In the genomic region with DNA sequence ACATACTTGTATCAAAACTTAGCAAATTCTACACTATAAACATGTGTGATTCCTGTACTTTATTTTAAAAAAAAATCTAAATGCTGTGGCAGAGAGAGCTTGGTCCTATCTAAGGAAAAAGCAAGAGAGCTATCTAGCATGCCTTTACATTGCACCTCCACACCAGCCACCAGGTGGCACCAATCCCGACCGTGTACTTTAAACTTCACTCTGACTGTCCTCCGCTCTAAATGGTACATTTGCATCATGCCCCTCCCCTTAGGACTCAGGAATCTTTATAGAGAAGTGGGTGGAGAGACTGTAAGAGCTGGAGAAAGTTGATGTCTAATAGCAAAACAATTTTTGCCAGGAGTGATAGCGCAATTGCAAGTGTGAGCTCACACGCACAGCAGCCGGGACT, we compare ENCODE assay signal across 8 mouse cellular contexts. TPM values are rescaled to one million over a fixed set of nuclear protein-coding genes. Genes with fewer than 3 reads are reported as not detected.
DNase-seq lines count a peak whose midpoint lies in the region; ATAC-seq and TF ChIP-seq lines count a peak whose summit lies in the region.

No protein-coding gene starts in this region.

- peak; percentile 44 to 48 for DNase-seq in adrenal gland, adult 18-20 months (ENCODE audit: low spot score in 2 of 2)
- no peak for DNase-seq in adrenal gland, postnatal 4 days (ENCODE audit: low spot score in 2 of 2)
- peak; percentile 22 for DNase-seq in urinary bladder, postnatal 25 days (ENCODE audit: low spot score)
- DNase-seq in urinary bladder, postnatal 4 days (ENCODE audit: low spot score in 2 of 2) = no peak
- peak; percentile 67 for DNase-seq in forelimb bud, embryonic 11.5 days (ENCODE audit: low read depth, low spot score)
- peak; percentile 87 for DNase-seq in lung, embryonic 14.5 days
- peak; percentile 8 for DNase-seq in skeletal muscle tissue, adult 2 months (ENCODE audit: low read depth, low spot score)

- H3K4me1 ChIP-seq in kidney, embryonic 16.5 days (ENCODE audit: insufficient read depth, low read length) = no peaks in the 10 kb centered on the region; the same call in 1 of the 2 replicates
- no peaks in the 10 kb centered on the region for H3K4me1 ChIP-seq in lung, embryonic 14.5 days (ENCODE audit: insufficient read depth)

- no peak overlapping the region for H3K9ac ChIP-seq in kidney, embryonic 16.5 days (replicated peaks; ENCODE audit: low read length)
- no peak overlapping the region for H3K9ac ChIP-seq in lung, embryonic 14.5 days

- no peaks in the 10 kb centered on the region for H3K9me3 ChIP-seq in kidney, embryonic 16.5 days (ENCODE audit: low read length)
- no peaks in the 10 kb centered on the region for H3K9me3 ChIP-seq in lung, embryonic 14.5 days (ENCODE audit: low read depth, low read length)

- no peak overlapping the region for H3K27ac ChIP-seq in kidney, embryonic 16.5 days (ENCODE audit: low read length)
- H3K27ac ChIP-seq in lung, embryonic 14.5 days (ENCODE audit: low read depth) = no peak overlapping the region

- H3K27me3 ChIP-seq in kidney, embryonic 16.5 days (ENCODE audit: insufficient read depth, low read length) = no peaks in the 10 kb centered on the region
- H3K27me3 ChIP-seq in lung, embryonic 14.5 days (ENCODE audit: insufficient read depth, low read length) = no peaks in the 10 kb centered on the region

- peak; percentile 80 for TF ChIP-seq CTCF in lung, embryonic 14.5 days (IDR thresholded peaks at IDR 0.05; ENCODE audit: low read depth)

- no peak overlapping the region for H3K4me3 ChIP-seq in kidney, embryonic 16.5 days (ENCODE audit: low read length)
- H3K4me3 ChIP-seq in lung, embryonic 14.5 days (ENCODE audit: low read depth, low read length) = no peak overlapping the region

- whole genome bisulfite sequencing in kidney, embryonic 16.5 days = 30% methylated on average over 6 of the region's 6 CpGs
- WGBS in lung, embryonic 14.5 days = 31% methylated on average over 6 of the region's 6 CpGs

- ATAC-seq in kidney, embryonic 16.5 days (ENCODE audit: low FRiP score, low TSS enrichment) = peak; percentile 59; the same call in 1 of the 2 replicates
- peak; percentile 74; the same call in 1 of the 2 replicates for ATAC-seq in lung, embryonic 14.5 days (ENCODE audit: insufficient read depth)

- H3K36me3 ChIP-seq in kidney, embryonic 16.5 days (ENCODE audit: insufficient read depth, low read length) = no peaks in the 10 kb centered on the region
- H3K36me3 ChIP-seq in lung, embryonic 14.5 days (ENCODE audit: insufficient read depth) = no peaks in the 10 kb centered on the region

- 0 out of 2 replicates have a peak overlapping the region, but pooled peaks have one; percentile 20 for H3K4me2 ChIP-seq in kidney, embryonic 16.5 days (replicated peaks; ENCODE audit: low read depth, low read length)
- H3K4me2 ChIP-seq in lung, embryonic 14.5 days = 0 out of 2 replicates have a peak overlapping the region, but pooled peaks have one; percentile 5

RNA-seq across cellular contexts. Expression of gene Rpl10-ps3, which starts 11.4 kb away (rescaled TPM):
- total RNA-seq in adrenal gland, adult 18-20 months (2021) = 1,000 to 10,000 TPM in 1 of 2 experiments, 100 to 1,000 TPM in 1; 982 to 1,145 TPM
- total RNA-seq in adrenal gland, postnatal 4 days (2021) = 1,000 to 10,000 TPM; 1,124 to 1,153 TPM
- polyA plus RNA-seq in kidney, embryonic 16.5 days (2015; fragmentation: Nextera tagmentation; extraction: Ambion mirVana) = 279 and 349 TPM in 2 replicates
- polyA plus RNA-seq in lung, embryonic 14.5 days (2014; fragmentation: Nextera tagmentation; extraction: Ambion mirVana) = 345 and 357 TPM in 2 replicates

Comparison
In these comparisons a context has a peak if more than half of its experiments do, and no peak if none do; other contexts are left out.
1. DNase-seq: peak in adrenal gland, adult 18-20 months (2 of 2), urinary bladder, postnatal 25 days (single experiment), forelimb bud, embryonic 11.5 days (single experiment), lung, embryonic 14.5 days (single experiment) and skeletal muscle tissue, adult 2 months (single experiment); none in adrenal gland, postnatal 4 days (0 of 2) and urinary bladder, postnatal 4 days (0 of 2).